Mouse (Mus musculus): ENCODE measurements around the gene Mdh2. TPM values are rescaled to one million over a fixed set of nuclear protein-coding genes. Genes with fewer than 3 reads are reported as not detected.

Gene Mdh2
- polyA plus RNA-seq, 1 experiment from 2014 or later = 950 TPM

- Histone ChIP-seq H3K4me3 (no peak overlapping the region), H3K36me3 (peaks cover 22% of the 10 kb centered on the region), H3K4me2 (no peak overlapping the region), H3K9me3 (replicated peaks) (peaks cover 1% of the 10 kb centered on the region), H3K4me1 (replicated peaks) (peaks cover 21% of the 10 kb centered on the region), H3K27me3 (replicated peaks) (0 out of 2 replicates have a peak, but pooled peaks cover 7% of the 10 kb centered on the region), H3K27ac (ENCODE audit: poor library complexity, severe bottlenecking) (no peak overlapping the region), H3K9ac (no peak overlapping the region)
- 47% methylated on average over 10 of the region's 10 CpGs for WGBS
- ATAC-seq (ENCODE audit: insufficient number of reproducible peaks, low FRiP score) = no peak
These were observed 36.1 kb upstream of the Mdh2 start for GRCm38 (mm10) chr5:135742156-135742555.

- H3K27me3 ChIP-seq (replicated peaks) = 0 out of 2 replicates have a peak, but pooled peaks cover 7% of the 10 kb centered on the region
- H3K4me3 ChIP-seq = peak overlapping the region; percentile 84
- H3K4me2 ChIP-seq = peak overlapping the region; percentile 92
- peaks cover 17% of the 10 kb centered on the region for H3K4me1 ChIP-seq (replicated peaks)
- peak; percentile 45; the same call in 1 of the 2 replicates for ATAC-seq (ENCODE audit: insufficient number of reproducible peaks, low FRiP score)
- H3K9me3 ChIP-seq (replicated peaks) = peaks cover 9% of the 10 kb centered on the region
- no peak overlapping the region for H3K27ac ChIP-seq (ENCODE audit: poor library complexity, severe bottlenecking)
- 21% methylated on average over 18 of the region's 18 CpGs for WGBS
- peaks cover 18% of the 10 kb centered on the region for H3K36me3 ChIP-seq
- peak overlapping the region; percentile 88 for H3K9ac ChIP-seq
These were observed 35.1 kb upstream of the Mdh2 start for GRCm38 (mm10) chr5:135742941-135743740.

GRCm38 (mm10) chr5:135743741-135744609 is 34.3 kb upstream of the Mdh2 start, which contains the start of gene Tmem120a:
Gene Tmem120a (minus strand): TSS chr5:135744448.
- H3K27me3 ChIP-seq (replicated peaks) = 0 out of 2 replicates have a peak, but pooled peaks cover 7% of the 10 kb centered on the region
- H3K4me3 ChIP-seq = peak within 1 kb of the TSS; percentile 84
- peak; percentile 97 for ATAC-seq (ENCODE audit: insufficient number of reproducible peaks, low FRiP score)
- peaks cover 18% of the 10 kb centered on the region for H3K36me3 ChIP-seq
- peak within 1 kb of the TSS; percentile 88 for H3K9ac ChIP-seq
- WGBS = 1% methylated on average over 60 of the region's 60 CpGs
- H3K27ac ChIP-seq (ENCODE audit: poor library complexity, severe bottlenecking) = peak within 1 kb of the TSS; percentile 76
- peaks cover 15% of the 10 kb centered on the region for H3K4me1 ChIP-seq (replicated peaks)
- H3K4me2 ChIP-seq = peak within 1 kb of the TSS; percentile 92
- peaks cover 17% of the 10 kb centered on the region for H3K9me3 ChIP-seq (replicated peaks)

- Histone ChIP-seq H3K9ac (peak overlapping the region; percentile 65), H3K36me3 (peaks cover 18% of the 10 kb centered on the region), H3K27ac (ENCODE audit: poor library complexity, severe bottlenecking) (peak overlapping the region; percentile 76), H3K4me1 (replicated peaks) (peaks cover 15% of the 10 kb centered on the region), H3K9me3 (replicated peaks) (peaks cover 18% of the 10 kb centered on the region), H3K4me3 (peak overlapping the region; percentile 84), H3K27me3 (replicated peaks) (0 out of 2 replicates have a peak, but pooled peaks cover 7% of the 10 kb centered on the region), H3K4me2 (peak overlapping the region; percentile 92)
- 14% methylated on average over 12 of the region's 12 CpGs for WGBS
- no peak for ATAC-seq (ENCODE audit: insufficient number of reproducible peaks, low FRiP score)
These were observed 33.5 kb upstream of the Mdh2 start for GRCm38 (mm10) chr5:135744742-135745141.

GRCm38 (mm10) chr5:135751041-135751440 is 27.2 kb upstream of the Mdh2 start:
- Histone ChIP-seq H3K36me3 (no peaks in the 10 kb centered on the region), H3K9ac (no peak overlapping the region), H3K4me2 (no peak overlapping the region), H3K27ac (ENCODE audit: poor library complexity, severe bottlenecking) (no peak overlapping the region), H3K27me3 (replicated peaks) (0 out of 2 replicates have a peak, but pooled peaks cover 5% of the 10 kb centered on the region), H3K4me1 (replicated peaks) (no peaks in the 10 kb centered on the region), H3K9me3 (replicated peaks) (peaks cover 18% of the 10 kb centered on the region), H3K4me3 (no peak overlapping the region)
- no peak for ATAC-seq (ENCODE audit: insufficient number of reproducible peaks, low FRiP score)
- 77% methylated on average over 1 of the region's 1 CpGs for WGBS

GRCm38 (mm10) chr5:135751595-135751994 is 26.7 kb upstream of the Mdh2 start:
- Histone ChIP-seq H3K4me3 (no peak overlapping the region), H3K9me3 (replicated peaks) (peaks cover 18% of the 10 kb centered on the region), H3K9ac (no peak overlapping the region), H3K4me1 (replicated peaks) (no peaks in the 10 kb centered on the region), H3K4me2 (no peak overlapping the region), H3K27ac (ENCODE audit: poor library complexity, severe bottlenecking) (no peak overlapping the region), H3K36me3 (no peaks in the 10 kb centered on the region), H3K27me3 (replicated peaks) (no peaks in the 10 kb centered on the region)
- ATAC-seq (ENCODE audit: insufficient number of reproducible peaks, low FRiP score) = no peak
- 57% methylated on average over 2 of the region's 2 CpGs for WGBS

- H3K27ac ChIP-seq (ENCODE audit: poor library complexity, severe bottlenecking) = no peak overlapping the region
- H3K4me1 ChIP-seq (replicated peaks) = no peaks in the 10 kb centered on the region
- no peaks in the 10 kb centered on the region for H3K9me3 ChIP-seq (replicated peaks)
- no peak overlapping the region for H3K4me2 ChIP-seq
- peaks cover 15% of the 10 kb centered on the region for H3K27me3 ChIP-seq (replicated peaks)
- no peaks in the 10 kb centered on the region for H3K36me3 ChIP-seq
- H3K4me3 ChIP-seq = no peak overlapping the region
- H3K9ac ChIP-seq = no peak overlapping the region
- ATAC-seq (ENCODE audit: insufficient number of reproducible peaks, low FRiP score) = no peak
- 61% methylated on average over 3 of the region's 3 CpGs for WGBS
These were observed 16.4 kb upstream of the Mdh2 start for GRCm38 (mm10) chr5:135761881-135762280.

- Histone ChIP-seq H3K4me1 (replicated peaks) (no peaks in the 10 kb centered on the region), H3K27me3 (replicated peaks) (peaks cover 21% of the 10 kb centered on the region), H3K9me3 (replicated peaks) (no peaks in the 10 kb centered on the region), H3K27ac (ENCODE audit: poor library complexity, severe bottlenecking) (no peak overlapping the region), H3K36me3 (no peaks in the 10 kb centered on the region), H3K4me3 (no peak overlapping the region), H3K4me2 (no peak overlapping the region), H3K9ac (no peak overlapping the region)
- 2% methylated on average over 7 of the region's 7 CpGs for WGBS
- no peak for ATAC-seq (ENCODE audit: insufficient number of reproducible peaks, low FRiP score)
These were observed 14.8 kb upstream of the Mdh2 start for GRCm38 (mm10) chr5:135763526-135763925.

- no peak for ATAC-seq (ENCODE audit: insufficient number of reproducible peaks, low FRiP score)
- no peaks in the 10 kb centered on the region for H3K9me3 ChIP-seq (replicated peaks)
- H3K36me3 ChIP-seq = no peaks in the 10 kb centered on the region
- H3K27ac ChIP-seq (ENCODE audit: poor library complexity, severe bottlenecking) = no peak overlapping the region
- H3K9ac ChIP-seq = no peak overlapping the region
- no peak overlapping the region for H3K4me3 ChIP-seq
- 51% methylated on average over 3 of the region's 3 CpGs for WGBS
- H3K4me1 ChIP-seq (replicated peaks) = no peaks in the 10 kb centered on the region
- peaks cover 25% of the 10 kb centered on the region for H3K27me3 ChIP-seq (replicated peaks)
- H3K4me2 ChIP-seq = no peak overlapping the region
These were observed 13.3 kb upstream of the Mdh2 start for GRCm38 (mm10) chr5:135764971-135765370.

- Histone ChIP-seq H3K27ac (ENCODE audit: poor library complexity, severe bottlenecking) (no peak overlapping the region), H3K9ac (no peak overlapping the region), H3K4me3 (no peak overlapping the region), H3K36me3 (no peaks in the 10 kb centered on the region), H3K4me1 (replicated peaks) (0 out of 2 replicates have a peak, but pooled peaks cover 2% of the 10 kb centered on the region), H3K27me3 (replicated peaks) (peaks cover 4% of the 10 kb centered on the region; the same call in 1 of the 2 replicates), H3K4me2 (no peak overlapping the region), H3K9me3 (replicated peaks) (no peaks in the 10 kb centered on the region)
- WGBS = 29% methylated on average over 3 of the region's 3 CpGs
- ATAC-seq (ENCODE audit: insufficient number of reproducible peaks, low FRiP score) = no peak
These were observed 5.8 kb upstream of the Mdh2 start for GRCm38 (mm10) chr5:135772519-135772918.

GRCm38 (mm10) chr5:135776546-135776945 is 1.7 kb upstream of the Mdh2 start:
- Histone ChIP-seq H3K9me3 (replicated peaks) (no peaks in the 10 kb centered on the region), H3K27ac (ENCODE audit: poor library complexity, severe bottlenecking) (no peak overlapping the region), H3K36me3 (peaks cover 13% of the 10 kb centered on the region), H3K9ac (no peak overlapping the region), H3K4me2 (no peak overlapping the region), H3K27me3 (replicated peaks) (no peaks in the 10 kb centered on the region), H3K4me1 (replicated peaks) (peaks cover 23% of the 10 kb centered on the region), H3K4me3 (no peak overlapping the region)
- ATAC-seq (ENCODE audit: insufficient number of reproducible peaks, low FRiP score) = no peak
- 88% methylated on average over 4 of the region's 4 CpGs for WGBS
